Mouse (Mus musculus) thymus, adult 18-20 months (tissue): ENCODE data around the gene Col4a3.
A peak's percentile ranks its signal among the peaks of the same experiment; 100 is the strongest.

ENCODE experiments used
- DNase-seq, 2 experiments: peaks; one replicate each; pipeline ENCODE4 v3.0.0; 2022; ENCODE audit warnings: mixed read lengths in 2 of 2

The Col4a3 gene

GRCm38 (mm10) chr1:82687931-82688330, 101.2 kb downstream of the Col4a3 start:
- DNase-seq, result no peak

GRCm38 (mm10) chr1:82695915-82696314, 109.2 kb downstream of the Col4a3 start:
- DNase-seq, result no peak

GRCm38 (mm10) chr1:82717816-82718512, 131.2 kb downstream of the Col4a3 start:
- DNase-seq, result no peak

GRCm38 (mm10) chr1:82724339-82725025, 137.8 kb downstream of the Col4a3 start, which contains the start of gene Mff:
Gene Mff, plus strand, starts transcription at chr1:82724890.
- DNase-seq, result peak; percentile 81 to 88

GRCm38 (mm10) chr1:82725026-82725874, 138.5 kb downstream of the Col4a3 start:
- peak in 1 of 2 experiments; percentile 6 for DNase-seq

GRCm38 (mm10) chr1:82725875-82726185, 139.1 kb downstream of the Col4a3 start:
- DNase-seq, result no peak

- DNase-seq, result no peak
Measured at GRCm38 (mm10) chr1:82726482-82726881, 139.8 kb downstream of the Col4a3 start.

- no peak for DNase-seq
Measured at GRCm38 (mm10) chr1:82733357-82733756, 146.6 kb downstream of the Col4a3 start.

GRCm38 (mm10) chr1:82738066-82738465, 151.3 kb downstream of the Col4a3 start:
- no peak for DNase-seq

- DNase-seq, result no peak
Measured at GRCm38 (mm10) chr1:82741539-82741938, 154.8 kb downstream of the Col4a3 start.

GRCm38 (mm10) chr1:82743962-82744361, 157.2 kb downstream of the Col4a3 start:
- no peak for DNase-seq

- no peak for DNase-seq
Measured at GRCm38 (mm10) chr1:82746408-82746807, 159.7 kb downstream of the Col4a3 start.

- DNase-seq, result no peak
Measured at GRCm38 (mm10) chr1:82747714-82748452, 161.2 kb downstream of the Col4a3 start.

GRCm38 (mm10) chr1:82759520-82759919, 172.8 kb downstream of the Col4a3 start:
- no peak for DNase-seq

- no peak for DNase-seq
Measured at GRCm38 (mm10) chr1:82761454-82762169, 174.9 kb downstream of the Col4a3 start.

- no peak for DNase-seq
Measured at GRCm38 (mm10) chr1:82762274-82762673, 175.6 kb downstream of the Col4a3 start.

GRCm38 (mm10) chr1:82766227-82766626, 179.5 kb downstream of the Col4a3 start:
- no peak for DNase-seq

- no peak for DNase-seq
Measured at GRCm38 (mm10) chr1:82766641-82767040, 179.9 kb downstream of the Col4a3 start.

- DNase-seq, result no peak
Measured at GRCm38 (mm10) chr1:82768269-82768668, 181.5 kb downstream of the Col4a3 start, which contains the start of gene Tm4sf20. Gene Tm4sf20, minus strand, starts transcription at chr1:82768461.

- DNase-seq, result no peak
Measured at GRCm38 (mm10) chr1:82771022-82771586, 184.4 kb downstream of the Col4a3 start, which contains the start of gene Gm47791. Gene Gm47791, minus strand, starts transcription at chr1:82771243.
